8 mouse cellular contexts compared by ENCODE assay signal in genomic region chr7:144238409-144238808, GRCm38 (mm10).
A peak's percentile ranks its signal among the peaks of the same experiment; 100 is the strongest.
DNase-seq lines count a peak whose midpoint lies in the region; ATAC-seq lines count a peak whose summit lies in the region.

No protein-coding gene starts in this region.

- 11% methylated on average over 12 of the region's 12 CpGs for WGBS in forebrain, embryonic 16.5 days

- intact Hi-C loops in left cerebral cortex, postnatal 4 days (cut with DNase I) = loop anchor here (5.0 kb wide), 1 partner anchor 184 kb away; no protein-coding TSS in a partner anchor

- H3K9me3 ChIP-seq in forebrain, embryonic 16.5 days (ENCODE audit: control insufficient read depth, low read length) = no peaks in the 10 kb centered on the region

- peaks cover 43% of the 10 kb centered on the region for H3K4me1 ChIP-seq in forebrain, embryonic 16.5 days (replicated peaks; ENCODE audit: control insufficient read depth, insufficient read depth, low read length)

- peak overlapping the region; percentile 67 for H3K27ac ChIP-seq in forebrain, embryonic 16.5 days (ENCODE audit: low read length)

- H3K36me3 ChIP-seq in forebrain, embryonic 16.5 days (ENCODE audit: control insufficient read depth, insufficient read depth) = no peaks in the 10 kb centered on the region

- DNase-seq in A20 (ENCODE audit: low read depth, low spot score) = peak; percentile 61
- DNase-seq in adrenal gland, adult 2 months = peak; percentile 85
- DNase-seq in left cerebral cortex, postnatal 4 days = peak; percentile 30
- DNase-seq in thymus, postnatal 14 days = no peak
- DNase-seq in urinary bladder, adult 2 months (ENCODE audit: low spot score) = no peak

- no peaks in the 10 kb centered on the region for H3K27me3 ChIP-seq in forebrain, embryonic 16.5 days (replicated peaks; ENCODE audit: control insufficient read depth, insufficient read depth, low read length)

- H3K9ac ChIP-seq in forebrain, embryonic 16.5 days (replicated peaks; ENCODE audit: low read depth, low read length) = peak overlapping the region; percentile 59; the same call in 1 of the 2 replicates

- peak overlapping the region; percentile 57 for H3K4me2 ChIP-seq in forebrain, embryonic 16.5 days (ENCODE audit: low read length)

- H3K4me3 ChIP-seq in forebrain, embryonic 16.5 days (replicated peaks; ENCODE audit: low read length) = peak overlapping the region; percentile 43

- ATAC-seq in forebrain, embryonic 16.5 days = peak; percentile 56
- no peak for ATAC-seq in CD4-positive, CD25-positive, alpha-beta regulatory T cell, adult 4 months
- no peak for ATAC-seq in erythroblast, adult 5-6 weeks (replicated peaks; ENCODE audit: low FRiP score, poor library complexity, severe bottlenecking)

Comparison
In these comparisons a context has a peak if more than half of its experiments do, and no peak if none do; other contexts are left out.
1. DNase-seq: peak in A20 (single experiment), adrenal gland, adult 2 months (single experiment) and left cerebral cortex, postnatal 4 days (single experiment); none in thymus, postnatal 14 days (single experiment) and urinary bladder, adult 2 months (single experiment).